Mouse (Mus musculus): ENCODE data around the gene Hddc2.

- no peak for TF ChIP-seq POLR2A (IDR thresholded peaks at IDR 0.05; ENCODE audit: extremely low read depth, insufficient read depth, low read length)
- no peak for TF ChIP-seq CTCF (IDR thresholded peaks at IDR 0.05; ENCODE audit: extremely low read depth, insufficient read depth, low read length)
Observed at GRCm38 (mm10) chr10:31297106-31297505, 16.1 kb upstream of the Hddc2 start.
